Mouse (Mus musculus): ENCODE measurements around the gene Boll. TPM values are rescaled to one million over a fixed set of nuclear protein-coding genes. Genes with fewer than 3 reads are reported as not detected.

The Boll gene
- polyA plus RNA-seq, 1 experiment from 2014 or later, result 1.4 TPM

GRCm38 (mm10) chr1:55208500-55209140, 154.6 kb downstream of the Boll start:
- 64% methylated on average over 5 of the region's 5 CpGs for WGBS
- H3K9me3 ChIP-seq (ENCODE audit: control insufficient read depth, low read length), result no peaks in the 10 kb centered on the region
- H3K4me3 ChIP-seq (ENCODE audit: low read depth, low read length), result no peak overlapping the region
- H3K4me1 ChIP-seq (ENCODE audit: control insufficient read depth, insufficient read depth, low read length), result peaks cover 7% of the 10 kb centered on the region; the same call in 1 of the 2 replicates
- peaks cover 7% of the 10 kb centered on the region for H3K36me3 ChIP-seq (ENCODE audit: control insufficient read depth, insufficient read depth, low read length)
- DNase-seq (ENCODE audit: low spot score), result no peak
- ATAC-seq (ENCODE audit: low read depth), result no peak
- H3K27ac ChIP-seq (replicated peaks; ENCODE audit: low read depth, low read length), result no peak overlapping the region
- H3K4me2 ChIP-seq (ENCODE audit: low read depth, low read length), result no peak overlapping the region
- H3K9ac ChIP-seq (ENCODE audit: low read depth, low read length), result no peak overlapping the region
- H3K27me3 ChIP-seq (replicated peaks; ENCODE audit: control insufficient read depth, insufficient read depth, low read length), result no peaks in the 10 kb centered on the region

DNA sequence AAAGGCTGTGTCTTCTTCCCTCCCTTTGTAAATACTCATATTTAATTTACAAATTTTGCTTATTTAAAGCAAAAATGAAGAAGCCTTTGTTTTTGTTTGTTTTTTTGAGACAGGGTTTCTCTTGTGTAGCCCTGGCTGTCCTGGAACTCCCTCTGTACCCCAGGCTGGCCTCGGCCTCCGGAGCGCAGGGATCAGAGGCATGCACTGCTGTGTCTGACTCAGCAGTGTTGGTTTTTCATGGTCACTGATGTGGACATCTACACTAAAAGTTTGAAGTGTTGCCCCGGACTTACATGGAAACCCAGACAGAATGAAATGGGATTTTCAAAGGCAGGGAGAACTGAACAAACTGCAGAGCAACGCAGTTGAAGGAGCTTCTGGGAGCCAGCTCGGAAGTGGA, 155.7 kb downstream of the Boll start:
- no peaks in the 10 kb centered on the region for H3K27me3 ChIP-seq (replicated peaks; ENCODE audit: control insufficient read depth, insufficient read depth, low read length)
- no peak overlapping the region for H3K4me2 ChIP-seq (ENCODE audit: low read depth, low read length)
- no peak overlapping the region for H3K9ac ChIP-seq (ENCODE audit: low read depth, low read length)
- H3K36me3 ChIP-seq (ENCODE audit: control insufficient read depth, insufficient read depth, low read length), result peaks cover 6% of the 10 kb centered on the region
- H3K9me3 ChIP-seq (ENCODE audit: control insufficient read depth, low read length), result no peaks in the 10 kb centered on the region
- peaks cover 7% of the 10 kb centered on the region for H3K4me1 ChIP-seq (ENCODE audit: control insufficient read depth, insufficient read depth, low read length)
- H3K27ac ChIP-seq (replicated peaks; ENCODE audit: low read depth, low read length), result no peak overlapping the region
- WGBS, result 87% methylated on average over 6 of the region's 6 CpGs
- no peak overlapping the region for H3K4me3 ChIP-seq (ENCODE audit: low read depth, low read length)
- no peak for DNase-seq (ENCODE audit: low spot score)
- ATAC-seq (ENCODE audit: low read depth), result no peak

DNA sequence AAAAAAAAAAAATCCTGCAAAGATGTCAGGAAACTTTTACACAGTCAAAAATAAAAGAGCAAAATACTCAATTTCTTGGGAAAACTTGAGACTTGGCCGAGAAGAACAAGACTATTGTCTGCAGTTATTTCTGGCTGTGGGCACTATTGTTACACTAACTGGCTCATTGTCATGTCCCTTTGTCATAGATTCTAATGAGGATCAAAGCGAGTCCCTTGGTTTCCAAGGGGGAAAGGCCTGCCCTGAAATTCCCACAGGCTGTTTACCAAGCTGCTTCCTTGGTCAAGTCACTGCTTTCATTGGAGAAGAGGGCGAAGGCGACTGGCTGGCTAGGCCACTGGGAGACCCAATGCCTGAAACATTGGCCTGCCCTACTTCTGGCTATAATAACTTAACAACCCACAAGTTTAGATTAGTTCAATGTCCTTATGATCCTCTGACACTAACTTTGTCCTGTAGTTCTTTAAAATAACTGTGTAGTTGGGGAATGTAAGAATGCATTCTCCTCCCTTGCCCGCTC, 157.4 kb downstream of the Boll start:
- no peak for ATAC-seq (ENCODE audit: low read depth)
- Histone ChIP-seq H3K36me3 (ENCODE audit: control insufficient read depth, insufficient read depth, low read length) (peaks cover 9% of the 10 kb centered on the region), H3K27ac (replicated peaks; ENCODE audit: low read depth, low read length) (no peak overlapping the region), H3K9me3 (ENCODE audit: control insufficient read depth, low read length) (no peaks in the 10 kb centered on the region), H3K4me2 (ENCODE audit: low read depth, low read length) (no peak overlapping the region), H3K27me3 (replicated peaks; ENCODE audit: control insufficient read depth, insufficient read depth, low read length) (no peaks in the 10 kb centered on the region), H3K9ac (ENCODE audit: low read depth, low read length) (no peak overlapping the region), H3K4me1 (ENCODE audit: control insufficient read depth, insufficient read depth, low read length) (peaks cover 10% of the 10 kb centered on the region), H3K4me3 (ENCODE audit: low read depth, low read length) (no peak overlapping the region)
- 54% methylated on average over 5 of the region's 5 CpGs for WGBS
- no peak for DNase-seq (ENCODE audit: low spot score)

DNA sequence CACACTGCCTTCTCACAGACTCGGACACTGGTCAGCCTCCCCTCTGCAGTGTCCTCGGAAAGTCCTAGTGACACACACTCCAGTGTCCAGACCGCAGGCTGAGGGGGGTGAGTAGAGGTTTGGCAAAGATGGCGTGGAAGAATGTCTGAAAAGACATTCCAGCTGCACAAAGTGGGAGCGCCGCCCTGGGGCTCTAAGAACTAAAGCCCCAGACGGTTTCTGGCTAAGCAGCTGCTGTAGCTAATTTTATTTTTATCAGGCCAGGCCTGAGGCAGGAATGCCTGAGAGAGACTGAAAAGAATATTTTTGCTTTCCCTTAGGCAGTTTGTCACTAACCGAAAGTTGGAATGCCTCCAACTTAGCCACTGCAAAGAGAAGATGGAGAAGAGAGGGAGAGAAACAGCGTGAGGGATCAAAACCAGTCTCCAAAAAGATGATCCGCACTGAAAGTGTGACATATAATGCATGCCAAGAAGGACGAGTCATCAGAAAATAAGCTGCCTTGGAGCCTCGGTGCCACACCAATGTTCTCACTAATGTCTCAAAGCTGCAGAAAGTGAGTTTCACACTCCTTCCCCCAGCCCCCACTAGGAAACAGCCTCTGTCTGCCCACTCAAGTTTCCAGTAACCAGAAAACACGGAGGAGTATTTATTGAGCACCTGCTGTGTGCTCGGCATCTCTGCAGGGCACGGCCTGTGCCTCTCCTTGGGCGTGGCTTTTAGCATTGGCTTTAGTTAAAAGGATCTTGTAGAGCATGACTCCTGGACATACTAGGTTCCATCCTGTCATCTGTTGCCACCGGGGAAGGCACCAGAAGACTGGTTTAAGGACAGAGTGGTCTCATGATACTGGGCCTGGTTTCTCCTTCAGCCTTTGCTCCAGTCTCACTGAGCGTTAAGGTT, 161.2 kb downstream of the Boll start:
- Histone ChIP-seq H3K9ac (ENCODE audit: low read depth, low read length) (no peak overlapping the region), H3K9me3 (ENCODE audit: control insufficient read depth, low read length) (no peaks in the 10 kb centered on the region), H3K4me2 (ENCODE audit: low read depth, low read length) (no peak overlapping the region), H3K36me3 (ENCODE audit: control insufficient read depth, insufficient read depth, low read length) (peaks cover 9% of the 10 kb centered on the region), H3K27ac (replicated peaks; ENCODE audit: low read depth, low read length) (peak overlapping the region; percentile 79), H3K27me3 (replicated peaks; ENCODE audit: control insufficient read depth, insufficient read depth, low read length) (no peaks in the 10 kb centered on the region), H3K4me1 (ENCODE audit: control insufficient read depth, insufficient read depth, low read length) (peaks cover 4% of the 10 kb centered on the region), H3K4me3 (ENCODE audit: low read depth, low read length) (no peak overlapping the region)
- ATAC-seq (ENCODE audit: low read depth), result peak; percentile 78
- WGBS, result 44% methylated on average over 18 of the region's 18 CpGs
- peak; percentile 86 for DNase-seq (ENCODE audit: low spot score)

DNA sequence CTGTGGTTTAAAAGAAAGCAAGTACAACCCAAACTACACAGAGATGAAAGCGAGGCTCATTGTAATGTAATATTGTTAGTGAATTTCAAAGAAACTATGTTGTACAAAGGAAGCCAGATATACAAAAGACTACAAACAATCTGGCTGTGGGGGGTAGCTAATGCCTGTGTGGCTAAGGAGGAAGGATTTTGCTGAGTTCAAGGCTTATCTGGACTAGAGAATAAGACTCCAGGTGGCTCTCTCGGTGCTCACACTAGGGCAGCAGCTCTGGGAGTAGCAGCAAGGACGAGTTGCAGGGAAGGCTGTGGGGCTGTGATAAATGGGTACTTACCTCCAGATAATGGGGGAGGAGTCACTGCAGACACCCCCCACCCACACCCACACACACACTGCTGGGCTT, 164.6 kb downstream of the Boll start:
- WGBS, result 48% methylated on average over 3 of the region's 3 CpGs
- Histone ChIP-seq H3K36me3 (ENCODE audit: control insufficient read depth, insufficient read depth, low read length) (peaks cover 15% of the 10 kb centered on the region), H3K9ac (ENCODE audit: low read depth, low read length) (no peak overlapping the region), H3K4me2 (ENCODE audit: low read depth, low read length) (no peak overlapping the region), H3K27ac (replicated peaks; ENCODE audit: low read depth, low read length) (no peak overlapping the region), H3K4me1 (ENCODE audit: control insufficient read depth, insufficient read depth, low read length) (peaks cover 9% of the 10 kb centered on the region), H3K4me3 (ENCODE audit: low read depth, low read length) (no peak overlapping the region), H3K27me3 (replicated peaks; ENCODE audit: control insufficient read depth, insufficient read depth, low read length) (no peaks in the 10 kb centered on the region), H3K9me3 (ENCODE audit: control insufficient read depth, low read length) (no peaks in the 10 kb centered on the region)
- ATAC-seq (ENCODE audit: low read depth), result no peak
- peak; percentile 13 for DNase-seq (ENCODE audit: low spot score)

Other genes starting within 250 kb of the Boll start
- 117 and 122 TPM in 2 replicates for gene Mob4, start 232.2 kb downstream of the Boll start, polyA plus RNA-seq (2014; fragmentation: Nextera tagmentation; extraction: Ambion mirVana)
- 20.3 and 20.6 TPM in 2 replicates for gene Rftn2, start 136.7 kb downstream of the Boll start, polyA plus RNA-seq (2014; fragmentation: Nextera tagmentation; extraction: Ambion mirVana)
- gene Mars2, start 126.3 kb downstream of the Boll start, polyA plus RNA-seq (2014; fragmentation: Nextera tagmentation; extraction: Ambion mirVana), result 3.1 and 3.3 TPM in 2 replicates
- 2.4 TPM in 2 replicates for gene Plcl1, start 42.5 kb upstream of the Boll start, polyA plus RNA-seq (2014; fragmentation: Nextera tagmentation; extraction: Ambion mirVana)

Data from embryonic facial prominence, embryonic 14.5 days (tissue).